Mouse (Mus musculus) adrenal gland, postnatal 14 days (tissue): ENCODE data around the gene Scpep1. TPM values are rescaled to one million over a fixed set of nuclear protein-coding genes. Genes with fewer than 3 reads are reported as not detected.
"Not testable (repeated sequence)": the region's sequence is repeated elsewhere in the genome, so short reads cannot be mapped to it uniquely, and the experiment has no call there.

ENCODE experiments used
- DNase-seq: peaks from one replicate; pipeline ENCODE4 v3.0.0; 2021; ENCODE audit warnings: mixed read lengths
- long read RNA-seq, 2 experiments: library from polyadenylated mRNA; stranded (forward); transcript quantifications; one replicate each; pipeline ENCODE4 v2.0.0; 2021
- total RNA-seq: library from RNA; stranded (reverse); gene quantifications from 2 replicates; pipeline ENCODE4 v1.2.3, GENCODE M21; 2021

Scpep1 gene
- 129 and 141 TPM in 2 replicates for total RNA-seq
- long read RNA-seq, experiment 1, transcript Scpep1-201 (13 exons, 2,097 nt), result major isoform, 266 of 290 reads
- long read RNA-seq, experiment 1, partial matches to known transcripts, result 10 of 290 reads
- long read RNA-seq, experiment 1, other reads (novel, unspliced or antisense), result 14 of 290 reads
- long read RNA-seq, experiment 2, transcript Scpep1-201 (13 exons, 2,097 nt), result major isoform, 162 of 176 reads
- long read RNA-seq, experiment 2, partial matches to known transcripts, result 11 of 176 reads
- long read RNA-seq, experiment 2, other reads (novel, unspliced or antisense), result 3 of 176 reads

GRCm38 (mm10) chr11:88955217-88955969 is at the start of gene Scpep1:
Scpep1 (minus strand) TSS chr11:88955465.
- DNase-seq, result peak; percentile 99

DNA sequence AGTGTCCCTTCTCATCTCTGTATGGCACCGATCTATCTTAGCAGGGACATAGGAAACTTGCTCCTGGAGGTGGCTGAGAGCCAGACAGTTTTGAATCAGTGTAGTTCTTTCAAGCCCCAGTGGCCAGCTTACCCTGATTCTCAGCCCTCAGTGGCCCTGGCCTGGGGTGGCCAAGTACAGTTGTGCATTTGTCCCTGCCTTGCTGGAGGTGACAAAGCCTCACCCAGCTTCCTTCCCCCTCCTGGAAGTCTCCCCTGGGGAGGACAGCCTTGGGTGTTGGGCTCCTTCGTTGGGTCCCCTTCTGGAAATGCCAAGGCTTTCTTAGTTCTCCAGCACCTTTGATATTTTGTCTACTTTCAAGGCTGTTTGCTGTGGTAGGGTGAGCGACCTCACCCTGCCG is 48.5 kb upstream of the Scpep1 start:
- peak; percentile 78 for DNase-seq

GRCm38 (mm10) chr11:89003078-89003477 is 47.8 kb upstream of the Scpep1 start:
- DNase-seq, result peak; percentile 75

GRCm38 (mm10) chr11:89002621-89003020 is 47.4 kb upstream of the Scpep1 start:
- peak; percentile 32 for DNase-seq

DNA sequence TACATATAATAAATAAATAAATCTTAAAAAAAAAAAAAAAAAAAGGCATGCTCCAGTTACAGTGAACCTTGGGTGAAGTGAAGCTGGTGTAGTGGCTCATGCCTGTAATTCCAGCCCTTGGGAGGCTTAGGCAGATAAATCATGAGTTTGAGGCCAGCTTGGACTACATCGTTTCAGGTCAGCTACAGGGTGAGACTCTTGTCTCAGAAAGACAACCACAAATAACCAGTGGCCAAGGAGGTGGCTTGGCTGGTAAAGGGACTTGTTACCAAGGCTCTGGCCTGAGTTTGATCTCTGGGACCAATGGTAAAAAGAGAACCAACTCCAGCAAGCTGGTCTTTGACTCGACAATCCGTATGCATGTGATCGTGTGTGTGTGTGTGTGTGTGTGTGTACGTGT is 46.8 kb upstream of the Scpep1 start:
- no peak for DNase-seq

DNA sequence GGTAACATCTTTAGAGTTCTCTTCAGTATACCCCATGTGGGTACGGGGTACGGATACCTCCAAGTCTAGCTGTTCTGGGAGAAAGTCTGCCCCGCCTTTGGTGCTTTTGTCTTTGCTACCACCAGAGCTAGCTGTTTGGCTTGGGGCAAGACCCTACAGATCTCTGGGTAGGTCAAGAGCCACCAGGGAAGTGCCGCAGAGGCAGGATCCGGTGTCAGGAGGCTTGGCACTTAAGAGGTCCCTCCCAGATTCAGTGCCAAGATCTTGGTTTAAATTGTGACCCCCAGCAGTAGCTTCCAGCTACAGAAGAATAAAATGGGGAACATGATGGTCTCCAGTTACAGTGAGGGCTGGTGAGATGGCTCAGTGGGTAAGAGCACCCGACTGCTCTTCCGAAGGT is 46.3 kb upstream of the Scpep1 start:
- DNase-seq, result no peak

- peak; percentile 25 for DNase-seq
Observed at GRCm38 (mm10) chr11:89000527-89000819, 45.2 kb upstream of the Scpep1 start.

DNA sequence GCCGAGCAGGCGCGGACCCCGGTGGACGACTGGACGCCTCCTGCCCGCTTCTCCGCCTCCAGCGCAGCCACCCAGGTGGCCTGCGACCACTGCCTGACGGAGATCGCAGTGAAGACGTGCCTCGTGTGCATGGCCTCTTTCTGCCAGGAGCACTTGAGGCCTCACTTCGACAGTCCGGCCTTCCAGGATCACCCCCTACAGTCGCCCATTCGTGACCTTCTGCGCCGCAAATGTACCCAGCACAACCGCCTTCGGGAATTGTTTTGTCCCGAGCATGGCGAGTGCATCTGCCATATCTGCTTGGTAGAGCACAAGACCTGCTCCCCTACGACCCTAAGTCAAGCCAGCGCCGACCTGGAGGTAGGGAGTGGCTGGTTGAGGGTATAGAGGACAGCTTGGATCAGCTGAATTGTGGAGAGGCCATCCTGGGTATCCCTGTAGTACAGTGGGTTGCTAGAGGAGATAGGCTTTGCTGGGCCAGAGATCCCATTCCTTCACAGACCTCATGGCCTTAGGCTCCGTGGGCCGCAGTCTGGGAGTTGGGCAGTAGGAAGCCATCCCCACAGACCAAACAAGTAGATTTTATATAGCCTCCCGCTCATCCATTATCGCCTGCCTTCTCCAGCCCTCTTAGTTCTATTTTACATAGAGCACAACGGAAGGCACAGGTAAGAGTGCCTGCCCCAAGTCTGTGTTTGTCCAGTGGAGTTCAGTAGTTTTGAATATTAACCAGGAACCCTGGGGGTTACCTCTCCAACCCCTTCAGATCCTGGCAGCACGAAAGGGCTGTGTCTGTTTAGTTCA is 44.7 kb upstream of the Scpep1 start:
- DNase-seq, result peak; percentile 43

DNA sequence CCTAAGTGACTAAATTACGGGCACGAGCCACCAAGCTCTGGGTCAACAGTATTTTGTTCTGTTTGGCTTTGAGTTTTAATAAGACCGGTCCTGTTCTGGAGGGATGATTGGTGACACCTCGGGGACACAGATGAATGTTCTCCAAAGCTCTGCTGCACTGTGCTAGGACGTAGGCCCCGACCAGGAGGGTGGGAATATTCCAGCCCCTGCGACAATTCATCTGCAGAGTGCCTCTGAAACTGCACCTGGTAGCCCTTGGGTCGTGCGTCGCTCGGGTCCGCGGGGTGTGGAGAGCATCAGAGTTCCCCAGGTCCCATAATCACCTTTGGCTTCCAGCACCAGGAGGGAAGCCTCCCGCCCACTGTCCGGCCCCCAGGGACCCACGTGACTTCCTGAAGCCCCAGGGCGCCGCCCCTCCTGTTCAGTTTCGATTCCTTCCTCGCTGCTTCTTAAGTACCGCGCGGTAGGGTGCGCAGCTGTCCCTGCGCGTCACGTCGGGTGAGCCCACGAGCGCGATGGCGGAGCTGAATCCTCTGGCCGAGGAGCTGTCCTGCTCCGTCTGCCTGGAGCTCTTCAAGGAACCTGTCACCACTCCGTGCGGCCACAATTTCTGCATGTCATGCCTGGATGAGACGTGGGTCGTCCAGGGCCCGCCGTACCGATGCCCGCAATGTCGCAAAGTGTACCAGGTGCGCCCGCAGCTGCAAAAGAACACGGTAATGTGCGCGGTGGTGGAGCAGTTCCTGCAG is 43.9 kb upstream of the Scpep1 start, which contains the start of gene Trim25:
Gene Trim25 (plus strand): TSS at position 403 of the 749 bp plus-strand sequence.
- peak; percentile 96 for DNase-seq

DNA sequence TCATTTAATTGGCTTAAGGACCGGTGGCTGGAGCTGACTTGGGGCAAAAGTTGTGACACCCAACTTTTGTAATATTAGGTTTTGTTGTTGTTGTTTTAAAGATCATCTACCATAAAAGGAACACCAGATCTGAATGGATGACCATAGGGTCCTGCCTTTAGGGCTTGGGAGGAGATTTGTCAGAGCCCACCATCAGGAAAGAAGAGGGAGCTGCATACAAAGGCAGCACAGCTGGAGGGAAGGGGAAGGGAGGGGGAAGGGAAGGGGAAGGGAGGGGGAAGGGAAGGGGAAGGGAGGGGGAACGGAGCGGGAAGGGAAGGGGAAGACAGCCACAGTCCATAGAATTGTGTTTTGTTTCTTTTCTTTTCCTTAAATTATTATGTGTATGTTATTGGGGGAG is 43.1 kb upstream of the Scpep1 start:
- no peak for DNase-seq

- not testable (repeated sequence) for DNase-seq
Observed at GRCm38 (mm10) chr11:88997343-88997742, 42.1 kb upstream of the Scpep1 start.

DNA sequence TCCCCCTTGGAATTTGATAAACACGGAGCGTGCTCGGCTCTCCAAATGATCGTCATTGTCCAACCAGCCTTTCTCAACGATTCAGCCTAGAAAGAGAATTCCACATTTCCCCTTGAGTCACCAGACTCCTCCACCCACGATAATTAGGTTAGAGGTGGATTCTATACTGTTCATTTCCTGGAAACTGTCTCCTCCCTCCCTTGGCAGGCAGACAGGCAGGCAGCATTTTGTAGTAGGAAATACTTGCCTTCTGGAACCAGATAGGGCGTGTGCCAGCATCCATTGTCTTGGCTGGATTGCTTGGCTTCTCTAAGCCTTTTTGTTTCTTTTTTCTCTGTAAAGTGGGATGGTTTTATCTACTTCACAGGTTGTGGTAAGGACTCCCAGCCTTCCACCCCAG is 41.2 kb upstream of the Scpep1 start:
- no peak for DNase-seq

DNA sequence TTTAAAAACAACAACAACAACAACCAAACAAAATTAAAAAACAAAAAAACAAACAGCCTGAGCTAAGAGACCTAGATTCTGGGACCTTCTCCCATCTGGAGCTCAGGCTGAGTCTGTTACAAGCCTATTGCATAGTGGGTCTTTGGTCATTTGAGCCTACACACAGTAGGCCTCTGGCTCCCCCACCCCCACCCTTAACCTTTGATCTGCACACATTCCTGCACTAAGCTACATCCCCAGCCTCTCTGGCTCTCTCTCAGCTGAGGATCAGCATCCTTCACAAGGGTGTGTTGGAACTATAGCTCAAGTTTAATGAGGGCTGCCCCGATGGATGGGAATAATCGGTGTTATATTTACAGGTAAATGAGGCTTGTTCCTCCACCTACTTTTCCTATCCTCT is 40.4 kb upstream of the Scpep1 start:
- DNase-seq, result no peak

DNA sequence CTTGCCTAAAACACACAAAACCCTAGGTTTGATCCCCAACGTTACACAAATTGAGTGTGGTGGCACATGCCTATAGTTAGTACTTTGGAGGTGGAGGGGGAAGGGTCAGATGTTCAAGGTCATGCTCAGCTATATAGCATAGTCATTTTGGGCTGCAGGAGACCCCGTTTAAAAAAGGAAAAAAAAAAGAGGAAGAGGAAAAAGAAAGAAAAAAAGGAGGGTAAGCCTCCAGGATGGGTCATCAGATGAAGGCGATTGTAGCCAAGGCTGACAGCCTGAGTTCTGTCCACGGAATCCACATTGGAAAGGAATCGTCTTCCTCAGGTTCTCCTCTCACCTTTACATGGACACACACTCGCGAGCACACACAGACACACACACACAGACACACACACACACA is 39.2 kb upstream of the Scpep1 start:
- DNase-seq, result no peak

GRCm38 (mm10) chr11:88993625-88994024 is 38.4 kb upstream of the Scpep1 start:
- DNase-seq, result peak; percentile 85

GRCm38 (mm10) chr11:88993186-88993585 is 37.9 kb upstream of the Scpep1 start:
- DNase-seq, result no peak

GRCm38 (mm10) chr11:88989530-88989929 is 34.3 kb upstream of the Scpep1 start:
- DNase-seq, result peak; percentile 18

GRCm38 (mm10) chr11:88988956-88989355 is 33.7 kb upstream of the Scpep1 start:
- DNase-seq, result peak; percentile 30

DNA sequence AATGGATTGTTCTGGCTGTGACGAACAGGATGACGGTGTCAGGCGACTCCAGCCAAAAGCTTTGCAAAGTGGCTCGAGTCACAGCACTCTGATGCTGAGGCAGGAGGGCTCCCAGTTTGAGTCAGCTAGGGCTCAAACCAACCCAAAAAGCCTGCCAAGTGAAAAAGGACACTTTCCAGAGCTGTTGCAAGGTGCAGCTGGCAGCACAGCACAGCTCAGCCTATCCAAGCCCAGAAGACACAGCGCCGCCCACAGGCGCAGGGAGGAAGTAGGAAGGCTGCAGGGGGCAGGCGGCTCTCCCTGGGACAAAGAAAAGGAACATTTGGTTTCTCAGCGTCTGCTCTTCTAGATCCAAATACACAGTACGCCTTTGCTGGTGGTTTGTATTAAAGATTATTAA is 31.4 kb upstream of the Scpep1 start:
- DNase-seq, result no peak

DNA sequence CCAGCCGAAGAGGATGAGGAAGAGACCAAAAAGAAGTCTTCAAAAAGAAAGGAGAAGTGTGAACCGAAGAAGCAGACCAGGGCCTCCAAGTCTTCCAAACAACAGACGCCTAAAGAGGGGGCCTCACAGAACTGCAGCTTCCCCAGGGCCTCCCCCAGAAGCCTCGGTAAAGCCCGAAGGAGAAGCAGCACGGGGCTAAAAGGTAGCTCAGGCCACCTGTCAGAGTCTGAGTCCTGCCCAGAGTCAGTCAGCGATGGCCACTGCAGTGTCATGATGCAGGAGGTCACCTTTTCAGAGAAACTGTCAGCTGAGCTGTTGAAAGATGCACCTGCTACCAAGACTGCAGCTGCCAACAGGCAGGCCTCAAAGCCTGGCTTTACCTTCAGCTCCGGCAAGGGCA is 26.1 kb upstream of the Scpep1 start:
- DNase-seq, result no peak

DNA sequence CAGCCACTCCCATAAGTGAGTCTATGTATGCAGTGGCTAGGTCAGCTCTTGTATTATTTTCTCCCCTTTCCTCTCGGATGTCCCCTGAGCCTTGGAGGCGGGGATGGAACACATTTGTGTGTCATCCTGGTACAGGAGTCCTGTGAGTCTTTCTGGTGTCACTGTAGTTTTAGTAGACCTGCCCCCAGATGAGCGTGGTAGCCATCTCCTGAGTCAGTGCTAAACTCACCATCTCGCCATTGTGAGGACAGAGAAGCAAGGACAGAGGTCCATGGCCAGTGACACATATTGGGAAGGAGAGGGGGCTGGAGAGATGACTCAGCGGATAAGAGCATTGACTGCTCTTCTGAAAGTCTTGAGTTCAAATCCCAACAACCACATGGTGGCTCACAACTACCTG is 21.9 kb upstream of the Scpep1 start:
- DNase-seq, result peak; percentile 30

GRCm38 (mm10) chr11:88976320-88976719 is 21.1 kb upstream of the Scpep1 start:
- no peak for DNase-seq
